Mouse (Mus musculus): ENCODE measurements around the gene D17Wsu92e. TPM values are rescaled to one million over a fixed set of nuclear protein-coding genes. Genes with fewer than 3 reads are reported as not detected.

D17Wsu92e gene
- total and polyA plus RNA-seq, 3 experiments, result 34.9 to 70.8 (median 44.2) TPM

DNA sequence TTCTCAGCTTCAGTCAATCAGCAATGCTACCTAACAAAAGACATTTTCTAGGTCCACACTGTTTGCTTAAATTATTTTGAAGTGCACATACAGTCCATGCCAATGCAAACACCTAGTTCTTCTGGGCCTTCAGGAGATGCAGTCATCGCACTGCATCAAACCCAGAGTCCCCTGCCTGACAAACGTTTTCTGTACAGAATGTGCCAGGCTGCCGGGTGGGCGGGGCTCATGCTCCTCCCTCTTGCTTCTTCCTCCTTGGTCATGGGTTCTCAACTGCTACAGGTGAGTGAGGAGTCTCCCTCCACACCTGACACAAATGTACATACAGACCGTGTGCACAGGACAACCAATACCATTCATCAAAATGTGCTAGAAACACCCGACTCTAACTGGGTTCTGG lies 60.3 kb downstream of the D17Wsu92e start:
- no peak overlapping the region for H3K4me3 ChIP-seq (replicated peaks in 1 of 3; ENCODE audit: low read depth in 2 of 3, low read length in 2 of 3, poor library complexity in 1 of 3)
- no peaks in the 10 kb centered on the region for H3K79me2 ChIP-seq (replicated peaks; ENCODE audit: control insufficient read depth, extremely low read depth, insufficient read depth, poor library complexity, severe bottlenecking)
- no peak for DNase-seq (ENCODE audit: extremely low read depth)
- no peaks in the 10 kb centered on the region for H3K27me3 ChIP-seq (replicated peaks)
- no peak overlapping the region for H3K27ac ChIP-seq (ENCODE audit: insufficient read depth, low read depth)
- H3K4me2 ChIP-seq (ENCODE audit: insufficient read depth, low read depth, poor library complexity, severe bottlenecking), result no peak overlapping the region
- dilution Hi-C loops (cut with MboI; ENCODE audit: extremely low pct_ligation_motif_present, extremely low pct_unique_long_range_greater_than_20kb, low sequenced_read_pairs) (no loop called here), in situ Hi-C loops (cut with MboI; ENCODE audit: low pct_ligation_motif_present, low pct_unique_long_range_greater_than_20kb, low sequenced_read_pairs) (loop anchor here (10.0 kb wide), 1 partner anchor 115 kb away; no protein-coding TSS in a partner anchor)
- no peak for TF ChIP-seq CTCF (conservative IDR thresholded peaks at IDR 0.05 in 1 of 2, IDR thresholded peaks at IDR 0.05 in 1 of 2; ENCODE audit: low read depth in 2 of 2, low read length in 2 of 2)
- no peak for TF ChIP-seq ZKSCAN1 (IDR thresholded peaks at IDR 0.05; ENCODE audit: borderline replicate concordance, low read depth, low read length)
- no peak for TF ChIP-seq RCOR1 (conservative IDR thresholded peaks at IDR 0.05; ENCODE audit: low read depth, low read length)
- TF ChIP-seq ETS1 (conservative IDR thresholded peaks at IDR 0.05; ENCODE audit: low read depth, low read length), result no peak
- no peak for TF ChIP-seq MXI1 (IDR thresholded peaks at IDR 0.05; ENCODE audit: low read depth, low read length)
- no peak for TF ChIP-seq KAT2A (IDR thresholded peaks at IDR 0.05; ENCODE audit: insufficient replicate concordance, low read length)
- TF ChIP-seq MAFK (IDR thresholded peaks at IDR 0.05; ENCODE audit: insufficient replicate concordance, low read length), result no peak
- TF ChIP-seq USF2 (conservative IDR thresholded peaks at IDR 0.05; ENCODE audit: low read depth, low read length), result no peak
- TF ChIP-seq ZNF384 (IDR thresholded peaks at IDR 0.05; ENCODE audit: low read depth, low read length), result no peak
- H3K9me3 ChIP-seq (replicated peaks; ENCODE audit: low read length), result peaks cover 7% of the 10 kb centered on the region
- peaks cover 26 to 91% of the 10 kb centered on the region in 2 experiments for H3K36me3 ChIP-seq (replicated peaks in 1 of 2; ENCODE audit: control insufficient read depth in 1 of 2, insufficient read depth in 1 of 2, low read length in 1 of 2)
- H3K9ac ChIP-seq (ENCODE audit: insufficient read depth, low read depth), result no peak overlapping the region
- H3K4me1 ChIP-seq (ENCODE audit: control insufficient read depth in 1 of 2, insufficient read depth in 2 of 2), result peaks cover 0 to 26% of the 10 kb centered on the region in 2 experiments; a peak in 2 of 4 replicates

DNA sequence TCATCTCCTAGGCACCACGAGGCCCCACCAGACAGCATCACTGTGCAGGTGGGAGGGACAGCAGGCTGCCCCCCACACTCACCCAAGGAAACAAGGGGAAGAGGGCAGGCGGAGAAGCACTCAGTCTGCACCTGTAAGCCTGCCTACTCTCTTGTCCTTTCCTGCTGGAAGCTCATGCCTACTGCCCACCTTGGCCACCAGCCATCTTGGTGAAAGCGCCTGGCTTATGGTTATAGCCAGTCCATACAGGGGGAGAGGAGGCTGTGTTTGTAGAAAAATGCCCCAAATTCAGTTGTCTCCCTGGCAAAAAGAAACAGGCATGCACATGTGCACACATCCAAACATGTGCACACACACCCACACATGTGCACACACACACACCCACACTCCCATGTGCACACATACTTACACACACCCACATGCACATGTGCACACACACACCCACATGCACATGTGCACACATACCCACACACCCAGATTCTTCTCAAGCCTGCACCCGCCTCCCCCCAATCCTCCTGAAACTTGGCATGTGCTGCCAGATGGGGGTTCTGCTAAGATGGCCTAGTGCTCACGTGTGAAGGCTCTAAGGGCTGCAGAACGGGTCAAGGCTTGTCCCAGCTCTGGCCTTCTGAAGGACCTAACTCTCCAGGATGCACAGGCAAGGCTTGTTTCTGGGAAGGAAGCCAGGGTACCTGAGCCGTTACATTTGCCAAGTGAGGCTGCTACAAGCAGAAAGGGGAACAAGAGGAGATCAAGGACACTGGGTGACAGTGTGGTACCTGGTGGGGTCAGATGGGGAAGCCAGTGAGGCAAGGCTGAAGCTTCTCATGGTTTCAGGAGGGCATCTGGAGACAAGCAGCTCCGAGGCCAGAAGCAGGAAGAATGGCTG lies 68.9 kb downstream of the D17Wsu92e start:
- in situ Hi-C loops (cut with MboI; ENCODE audit: low pct_ligation_motif_present, low pct_unique_long_range_greater_than_20kb, low sequenced_read_pairs) (no loop called here), dilution Hi-C loops (cut with MboI; ENCODE audit: extremely low pct_ligation_motif_present, extremely low pct_unique_long_range_greater_than_20kb, low sequenced_read_pairs) (no loop called here)
- TF ChIP-seq ZC3H11A (IDR thresholded peaks at IDR 0.05; ENCODE audit: low read depth, low read length) (no peak), E2F4 (IDR thresholded peaks at IDR 0.05; ENCODE audit: insufficient replicate concordance, low read depth, low read length) (no peak), BHLHE40 (IDR thresholded peaks at IDR 0.05; ENCODE audit: low read depth, low read length) (no peak), POLR2A (IDR thresholded peaks at IDR 0.05; ENCODE audit: low read depth, low read length) (no peak), TCF12 (IDR thresholded peaks at IDR 0.05; ENCODE audit: low read depth, low read length) (no peak), CHD2 (IDR thresholded peaks at IDR 0.05; ENCODE audit: low read length) (no peak), MAZ (IDR thresholded peaks at IDR 0.05; ENCODE audit: low read depth, low read length) (no peak), UBTF (IDR thresholded peaks at IDR 0.05; ENCODE audit: low read depth, low read length) (no peak), GABPA (IDR thresholded peaks at IDR 0.05; ENCODE audit: insufficient replicate concordance, low read depth, low read length) (no peak), JUND (conservative IDR thresholded peaks at IDR 0.05; ENCODE audit: low read depth, low read length) (no peak), MAFK (IDR thresholded peaks at IDR 0.05; ENCODE audit: insufficient replicate concordance, low read length) (no peak)
- no peaks in the 10 kb centered on the region for H3K79me2 ChIP-seq (replicated peaks; ENCODE audit: control insufficient read depth, extremely low read depth, insufficient read depth, poor library complexity, severe bottlenecking)
- no peaks in the 10 kb centered on the region for H3K27me3 ChIP-seq (replicated peaks)
- no peak overlapping the region for H3K4me2 ChIP-seq (ENCODE audit: insufficient read depth, low read depth, poor library complexity, severe bottlenecking)
- H3K9ac ChIP-seq (ENCODE audit: insufficient read depth, low read depth), result no peak overlapping the region
- H3K4me3 ChIP-seq (replicated peaks in 1 of 3; ENCODE audit: low read depth in 2 of 3, low read length in 2 of 3, poor library complexity in 1 of 3), result no peak overlapping the region
- no peak overlapping the region for H3K27ac ChIP-seq (ENCODE audit: insufficient read depth, low read depth)
- peaks cover 0 to 40% of the 10 kb centered on the region in 2 experiments; a peak in 2 of 4 replicates for H3K4me1 ChIP-seq (ENCODE audit: control insufficient read depth in 1 of 2, insufficient read depth in 2 of 2)
- no peak for DNase-seq (ENCODE audit: extremely low read depth)
- H3K9me3 ChIP-seq (replicated peaks; ENCODE audit: low read length), result no peaks in the 10 kb centered on the region
- peaks cover 32 to 93% of the 10 kb centered on the region in 2 experiments for H3K36me3 ChIP-seq (replicated peaks in 1 of 2; ENCODE audit: control insufficient read depth in 1 of 2, insufficient read depth in 1 of 2, low read length in 1 of 2)

Data from CH12.LX (cell line).